Mouse (Mus musculus): ENCODE data around the gene Tmem138. TPM values are rescaled to one million over a fixed set of nuclear protein-coding genes. Genes with fewer than 3 reads are reported as not detected.

Gene Tmem138
- total RNA-seq, 1 experiment, result 22.4 TPM

GRCm38 (mm10) chr19:10602247-10602769, 25.1 kb upstream of the Tmem138 start:
- TF ChIP-seq CHD2 (IDR thresholded peaks at IDR 0.05; ENCODE audit: low read depth, low read length), result no peak
- Histone ChIP-seq H3K27ac (ENCODE audit: insufficient read depth, low read depth, low read length, poor library complexity, severe bottlenecking) (peak overlapping the region; percentile 17; the same call in 1 of the 2 replicates), H3K36me3 (ENCODE audit: control insufficient read depth, insufficient read depth, low read length, poor library complexity, severe bottlenecking) (peaks cover 3% of the 10 kb centered on the region), H3K9me3 (ENCODE audit: control insufficient read depth, insufficient read depth, low read depth, low read length) (no peaks in the 10 kb centered on the region), H3K4me3 (ENCODE audit: insufficient read depth in 1 of 2, low read depth in 1 of 2, low read length in 2 of 2, poor library complexity in 1 of 2, severe bottlenecking in 1 of 2) (peak overlapping the region; percentile 28 to 41; a peak in 3 of 4 replicates), H3K9ac (ENCODE audit: insufficient read depth, low read depth, low read length, poor library complexity, severe bottlenecking) (peak overlapping the region; percentile 67; the same call in 1 of the 2 replicates), H3K4me1 (ENCODE audit: control insufficient read depth in 2 of 2, insufficient read depth in 2 of 2, low read length in 2 of 2, poor library complexity in 1 of 2) (peaks cover 11 to 16% of the 10 kb centered on the region in 2 experiments)
- DNase-seq (ENCODE audit: low read depth, low spot score), result no peak
- in situ Hi-C loops (cut with MboI; ENCODE audit: low sequenced_read_pairs in 2 of 2, unreplicated experiment in 2 of 2), result loop anchor here in 1 of 2 experiments (25.0 kb wide), 3 partner anchors 715 to 1690 kb away; partner anchors contain the start of genes B3gat3 and Incenp

DNA sequence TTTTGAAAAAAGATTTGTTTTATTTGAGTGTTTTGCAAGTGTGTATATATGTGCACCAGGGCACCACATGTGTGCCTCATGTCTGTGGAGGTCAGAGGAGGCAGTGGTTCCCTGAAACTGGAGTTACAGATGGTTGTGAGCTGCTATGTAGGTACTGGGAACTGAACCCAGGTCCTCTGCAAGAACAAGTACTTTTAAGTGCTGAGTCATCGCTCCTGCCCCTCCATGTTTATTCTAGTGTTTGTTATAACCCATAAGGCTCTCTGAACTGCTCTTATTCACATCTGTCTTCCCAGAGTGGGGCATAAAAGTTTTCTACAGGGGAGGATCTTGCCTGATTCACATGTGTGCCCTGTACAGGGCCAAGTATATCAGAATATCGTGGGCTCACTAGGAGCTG, 22.5 kb upstream of the Tmem138 start:
- TF ChIP-seq MAFK (IDR thresholded peaks at IDR 0.05; ENCODE audit: insufficient read depth, low read depth, low read length) (0 out of 2 replicates have a peak, but pooled peaks have one; percentile 36), HCFC1 (IDR thresholded peaks at IDR 0.05; ENCODE audit: borderline replicate concordance, insufficient read depth, low read length) (no peak), CHD2 (IDR thresholded peaks at IDR 0.05; ENCODE audit: low read depth, low read length) (no peak)
- Histone ChIP-seq H3K9ac (ENCODE audit: insufficient read depth, low read depth, low read length, poor library complexity, severe bottlenecking) (no peak overlapping the region), H3K4me3 (ENCODE audit: insufficient read depth in 1 of 2, low read depth in 1 of 2, low read length in 2 of 2, poor library complexity in 1 of 2, severe bottlenecking in 1 of 2) (no peak overlapping the region), H3K36me3 (ENCODE audit: control insufficient read depth, insufficient read depth, low read length, poor library complexity, severe bottlenecking) (no peaks in the 10 kb centered on the region; the same call in 1 of the 2 replicates), H3K9me3 (ENCODE audit: control insufficient read depth, insufficient read depth, low read depth, low read length) (no peaks in the 10 kb centered on the region), H3K4me1 (ENCODE audit: control insufficient read depth in 2 of 2, insufficient read depth in 2 of 2, low read length in 2 of 2, poor library complexity in 1 of 2) (peaks cover 9 to 16% of the 10 kb centered on the region in 2 experiments), H3K27ac (ENCODE audit: insufficient read depth, low read depth, low read length, poor library complexity, severe bottlenecking) (no peak overlapping the region)
- DNase-seq (ENCODE audit: low read depth, low spot score), result no peak
- in situ Hi-C loops (cut with MboI; ENCODE audit: low sequenced_read_pairs in 2 of 2, unreplicated experiment in 2 of 2), result loop anchor here in 1 of 2 experiments (25.0 kb wide), 3 partner anchors 712 to 1687 kb away; partner anchors contain the start of genes B3gat3 and Incenp

DNA sequence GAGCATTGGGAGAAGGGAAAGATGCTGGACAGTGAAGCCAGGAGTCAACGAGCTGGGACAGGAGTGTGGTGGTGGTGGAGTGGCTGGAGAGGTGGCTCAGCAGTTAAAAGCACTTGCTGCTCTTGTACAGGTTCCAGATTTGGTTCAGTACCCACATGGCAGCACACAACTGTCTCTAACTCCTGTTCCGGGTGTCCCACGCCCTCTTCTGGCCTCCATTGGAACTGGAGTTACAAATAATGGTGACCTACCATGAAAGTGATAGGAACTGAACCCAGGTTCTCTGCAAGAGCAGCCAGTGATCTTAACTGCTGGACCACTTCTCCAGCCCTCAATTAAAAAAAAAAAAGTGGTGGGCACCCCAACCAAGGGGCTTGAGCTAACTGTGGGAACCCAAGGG, 21.0 kb upstream of the Tmem138 start:
- H3K9ac ChIP-seq (ENCODE audit: insufficient read depth, low read depth, low read length, poor library complexity, severe bottlenecking), result no peak overlapping the region
- no peak for DNase-seq (ENCODE audit: low read depth, low spot score)
- H3K9me3 ChIP-seq (ENCODE audit: control insufficient read depth, insufficient read depth, low read depth, low read length), result no peaks in the 10 kb centered on the region
- no peak for TF ChIP-seq HCFC1 (IDR thresholded peaks at IDR 0.05; ENCODE audit: borderline replicate concordance, insufficient read depth, low read length)
- TF ChIP-seq MAFK (IDR thresholded peaks at IDR 0.05; ENCODE audit: insufficient read depth, low read depth, low read length), result no peak
- TF ChIP-seq CHD2 (IDR thresholded peaks at IDR 0.05; ENCODE audit: low read depth, low read length), result no peak
- no peak for TF ChIP-seq ZC3H11A (IDR thresholded peaks at IDR 0.05; ENCODE audit: borderline replicate concordance, low read depth, low read length)
- TF ChIP-seq ZNF384 (IDR thresholded peaks at IDR 0.05; ENCODE audit: low read depth, low read length), result no peak
- in situ Hi-C loops (cut with MboI; ENCODE audit: low sequenced_read_pairs in 2 of 2, unreplicated experiment in 2 of 2), result no loop called here
- H3K36me3 ChIP-seq (ENCODE audit: control insufficient read depth, insufficient read depth, low read length, poor library complexity, severe bottlenecking), result peaks cover 1% of the 10 kb centered on the region; the same call in 1 of the 2 replicates
- peaks cover 3 to 5% of the 10 kb centered on the region in 2 experiments; a peak in 3 of 4 replicates for H3K4me1 ChIP-seq (ENCODE audit: control insufficient read depth in 2 of 2, insufficient read depth in 2 of 2, low read length in 2 of 2, poor library complexity in 1 of 2)
- H3K4me3 ChIP-seq (ENCODE audit: insufficient read depth in 1 of 2, low read depth in 1 of 2, low read length in 2 of 2, poor library complexity in 1 of 2, severe bottlenecking in 1 of 2), result no peak overlapping the region
- H3K27ac ChIP-seq (ENCODE audit: insufficient read depth, low read depth, low read length, poor library complexity, severe bottlenecking), result no peak overlapping the region

DNA sequence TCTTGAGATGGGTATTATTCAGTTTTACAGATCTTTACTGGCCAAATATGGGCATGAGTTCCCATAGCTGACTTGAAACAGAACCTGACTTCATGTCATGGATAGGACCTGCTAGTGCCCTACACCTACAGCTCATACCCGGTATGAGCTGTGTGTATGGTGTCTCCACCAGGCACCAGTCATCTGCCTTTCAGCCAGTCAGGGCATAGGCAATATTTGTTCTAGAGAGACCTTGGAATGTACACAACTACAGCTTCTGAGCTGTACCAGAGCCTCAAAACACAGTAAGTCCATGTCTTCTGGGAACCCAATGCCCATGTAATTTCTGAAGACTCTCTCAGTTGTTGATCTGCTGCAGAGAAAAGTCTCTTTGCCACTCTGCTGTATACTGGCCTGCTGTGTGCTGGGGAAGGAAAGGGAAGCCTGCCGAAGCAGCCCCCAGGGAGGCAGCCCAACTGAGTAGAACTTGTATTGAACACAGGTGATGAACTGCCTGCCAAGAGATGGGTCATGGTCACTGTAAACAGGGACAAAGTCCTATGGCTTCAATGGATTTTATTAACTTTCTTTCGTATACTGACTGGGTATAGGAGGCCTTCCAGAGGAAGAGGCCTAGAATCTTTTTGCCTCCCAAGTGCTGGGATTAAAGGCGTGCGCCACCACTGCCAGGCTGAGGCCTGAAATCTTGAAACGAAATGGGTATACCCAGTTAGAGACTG, 14.7 kb upstream of the Tmem138 start:
- Histone ChIP-seq H3K27ac (ENCODE audit: insufficient read depth, low read depth, low read length, poor library complexity, severe bottlenecking) (no peak overlapping the region), H3K4me3 (ENCODE audit: insufficient read depth in 1 of 2, low read depth in 1 of 2, low read length in 2 of 2, poor library complexity in 1 of 2, severe bottlenecking in 1 of 2) (no peak overlapping the region), H3K9me3 (ENCODE audit: control insufficient read depth, insufficient read depth, low read depth, low read length) (no peaks in the 10 kb centered on the region), H3K36me3 (ENCODE audit: control insufficient read depth, insufficient read depth, low read length, poor library complexity, severe bottlenecking) (peaks cover 4% of the 10 kb centered on the region; the same call in 1 of the 2 replicates), H3K9ac (ENCODE audit: insufficient read depth, low read depth, low read length, poor library complexity, severe bottlenecking) (no peak overlapping the region), H3K4me1 (ENCODE audit: control insufficient read depth in 2 of 2, insufficient read depth in 2 of 2, low read length in 2 of 2, poor library complexity in 1 of 2) (no peaks in the 10 kb centered on the region)
- in situ Hi-C loops (cut with MboI; ENCODE audit: low sequenced_read_pairs in 2 of 2, unreplicated experiment in 2 of 2), result no loop called here
- TF ChIP-seq ZC3H11A (IDR thresholded peaks at IDR 0.05; ENCODE audit: borderline replicate concordance, low read depth, low read length) (no peak), HCFC1 (IDR thresholded peaks at IDR 0.05; ENCODE audit: borderline replicate concordance, insufficient read depth, low read length) (no peak), MAFK (IDR thresholded peaks at IDR 0.05; ENCODE audit: insufficient read depth, low read depth, low read length) (no peak), CHD2 (IDR thresholded peaks at IDR 0.05; ENCODE audit: low read depth, low read length) (no peak), ZNF384 (IDR thresholded peaks at IDR 0.05; ENCODE audit: low read depth, low read length) (no peak)
- DNase-seq (ENCODE audit: low read depth, low spot score), result no peak

Measured in ES-E14 (cell line).